Mouse (Mus musculus): Measurements from ENCODE around the gene Babam2.

DNA sequence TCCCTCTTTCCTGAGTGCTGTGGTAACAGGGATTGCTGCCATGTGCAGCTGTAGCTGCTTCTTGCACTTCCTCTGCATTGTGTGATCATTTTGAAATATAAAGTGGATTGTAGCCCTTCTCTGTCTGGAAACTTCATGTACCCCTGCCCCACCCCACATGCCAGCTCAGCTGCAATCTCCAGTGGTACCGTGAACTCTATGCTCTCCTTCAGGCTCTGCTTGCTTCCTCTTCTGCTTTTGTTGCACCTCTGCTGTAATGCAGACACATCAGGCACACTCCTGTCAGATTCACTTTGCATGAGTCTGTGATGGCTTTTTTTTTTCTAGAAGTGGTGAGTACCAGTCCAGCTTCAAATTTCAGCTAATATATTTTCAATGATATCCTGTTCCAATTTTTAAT, 123.7 kb downstream of the Babam2 start:
- no peak for TF ChIP-seq CTCF (IDR thresholded peaks at IDR 0.05; ENCODE audit: low read depth)
- TF ChIP-seq EP300 (IDR thresholded peaks at IDR 0.05; ENCODE audit: low read depth): no peak
